Mouse (Mus musculus) neural tube, embryonic 13.5 days (tissue): ENCODE results near the gene Zfp36l1. TPM values are rescaled to one million over a fixed set of nuclear protein-coding genes. Genes with fewer than 3 reads are reported as not detected.
A peak's percentile ranks its signal among the peaks of the same experiment; 100 is the strongest.
"Not testable (repeated sequence)": the region's sequence is repeated elsewhere in the genome, so short reads cannot be mapped to it uniquely, and the experiment has no call there.

Source experiments
- ATAC-seq: fragments of 200-750 bp; cut with Nextera tagmentation; 2 replicates; pipeline ENCODE4 v1.8.0; 2017; ENCODE audit warnings: low read depth, mild to moderate bottlenecking, moderate TSS enrichment, moderate library complexity
- H3K27ac ChIP-seq: fragments of 300-500 bp; sonication (generic); replicated peaks from 2 replicates; pipeline ENCODE4 v1.5.1; 2015; ENCODE audit warnings: moderate library complexity, mild to moderate bottlenecking, inconsistent platforms
- H3K27me3 ChIP-seq: fragments of 300-500 bp; sonication (generic); 2 replicates; pipeline ENCODE4 v1.6.1; 2015; ENCODE audit warnings: mild to moderate bottlenecking, inconsistent platforms
- H3K36me3 ChIP-seq: fragments of 300-500 bp; sonication (generic); 2 replicates; pipeline ENCODE4 v1.6.1; 2015; ENCODE audit warnings: mild to moderate bottlenecking, inconsistent platforms
- H3K4me1 ChIP-seq: fragments of 300-500 bp; sonication (generic); replicated peaks from 2 replicates; pipeline ENCODE4 v1.6.1; 2015; ENCODE audit warnings: inconsistent platforms
- H3K4me2 ChIP-seq: fragments of 300-500 bp; sonication (generic); 2 replicates; pipeline ENCODE4 v1.6.1; 2015; ENCODE audit warnings: inconsistent platforms, mild to moderate bottlenecking, moderate library complexity
- H3K4me3 ChIP-seq: fragments of 300-500 bp; sonication (generic); 2 replicates; pipeline ENCODE4 v1.5.1; 2015; ENCODE audit warnings: mild to moderate bottlenecking, inconsistent platforms
- H3K9ac ChIP-seq: fragments of 300-500 bp; sonication (generic); 2 replicates; pipeline ENCODE4 v1.6.1; 2015; ENCODE audit warnings: moderate library complexity, mild to moderate bottlenecking, inconsistent platforms
- H3K9me3 ChIP-seq: fragments of 300-500 bp; sonication (generic); 2 replicates; pipeline ENCODE4 v1.6.1; 2016; ENCODE audit warnings: inconsistent platforms
- WGBS: fragments of 180-500 bp; shearing (Covaris S2); methylation state at CpG from one replicate; pipeline ENCODE4 v1.1.7; 2015; 5-methylcytosine and 5-hydroxymethylcytosine counted together
- polyA plus RNA-seq: library from polyadenylated mRNA; unstranded; fragments of >200 nt; fragmentation: Nextera tagmentation; extraction: Ambion mirVana; gene quantifications from 2 replicates; pipeline ENCODE4 v1.2.1, GENCODE M21; 2015

Gene Zfp36l1
- polyA plus RNA-seq, 1 experiment from 2014 or later, result 49.6 TPM

DNA sequence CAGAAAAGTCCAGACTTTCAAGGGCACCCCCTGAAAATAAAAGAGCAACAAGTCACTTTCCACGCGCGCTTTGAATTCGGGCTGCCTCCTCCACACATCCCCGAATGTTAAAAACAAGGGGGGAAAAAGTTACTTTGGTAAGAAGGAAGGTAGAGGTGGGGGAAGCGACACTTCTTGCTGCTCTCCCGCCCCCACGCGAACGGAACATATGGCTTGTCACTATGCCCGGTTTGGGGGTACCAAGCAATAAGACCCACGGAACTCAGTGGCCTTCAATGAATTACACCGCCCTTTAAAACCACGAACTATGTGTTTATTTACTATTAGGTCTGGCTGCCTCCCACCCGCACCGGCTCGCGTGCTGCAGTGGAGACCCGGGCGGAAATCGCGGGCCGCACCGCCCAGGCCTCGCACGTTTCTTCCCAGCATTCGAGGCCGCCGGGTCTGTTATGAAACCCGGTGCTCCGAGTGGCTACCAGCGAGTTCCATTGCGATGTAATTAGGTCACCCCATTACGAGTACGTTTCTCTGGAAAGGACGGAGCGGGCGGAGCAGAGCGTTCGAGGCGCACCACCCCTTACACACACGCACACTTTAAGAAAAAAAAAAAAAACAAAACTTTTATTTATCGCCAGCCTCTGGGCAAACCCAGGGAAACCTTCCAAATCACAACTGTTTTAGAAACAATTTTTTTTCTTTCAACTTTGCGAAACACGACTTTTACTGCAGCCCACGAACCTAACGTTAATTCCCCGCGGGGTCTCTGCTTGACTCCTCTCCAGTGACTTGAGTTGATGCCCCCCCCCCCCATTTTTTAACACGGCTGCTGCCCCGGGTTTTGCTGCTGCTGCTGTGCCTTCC is 1.4 kb upstream of the Zfp36l1 start:
- H3K27me3 ChIP-seq, result peaks cover 40% of the 10 kb centered on the region
- peak overlapping the region; percentile 88 for H3K9ac ChIP-seq
- H3K36me3 ChIP-seq, result 0 out of 2 replicates have a peak, but pooled peaks cover 2% of the 10 kb centered on the region
- no peak for ATAC-seq
- WGBS, result under 1% methylated on average over 51 of the region's 51 CpGs
- H3K4me1 ChIP-seq, result peaks cover 61% of the 10 kb centered on the region
- H3K27ac ChIP-seq, result peak overlapping the region; percentile 94
- H3K9me3 ChIP-seq, result no peaks in the 10 kb centered on the region
- H3K4me3 ChIP-seq, result peak overlapping the region; percentile 70
- peak overlapping the region; percentile 93 for H3K4me2 ChIP-seq

DNA sequence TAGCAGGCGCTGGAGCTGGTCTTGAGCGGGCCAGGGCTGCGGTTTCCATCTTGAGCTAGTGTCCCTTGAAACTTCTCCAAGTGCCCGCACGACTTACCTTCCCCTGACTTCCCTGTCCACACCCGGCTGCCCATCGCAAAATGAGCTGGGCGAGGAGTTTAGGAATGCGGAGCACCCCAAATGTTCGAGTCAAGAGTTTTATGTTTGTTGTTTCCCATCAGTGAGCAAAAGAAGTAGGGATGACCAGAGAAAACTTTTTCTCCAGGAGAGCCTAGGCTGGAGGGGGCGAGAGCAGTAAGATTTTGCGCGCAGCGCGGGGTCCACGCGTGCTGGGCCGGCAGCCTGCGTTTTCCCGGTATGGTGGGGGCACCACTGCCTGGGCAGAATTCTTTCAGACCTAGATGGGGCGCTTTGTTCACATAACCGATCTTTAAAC is 791 bp upstream of the Zfp36l1 start:
- Histone ChIP-seq H3K4me1 (peaks cover 61% of the 10 kb centered on the region), H3K4me2 (peak overlapping the region; percentile 93), H3K27ac (peak overlapping the region; percentile 94), H3K4me3 (peak overlapping the region; percentile 70), H3K9ac (peak overlapping the region; percentile 88), H3K27me3 (peaks cover 40% of the 10 kb centered on the region), H3K9me3 (no peaks in the 10 kb centered on the region), H3K36me3 (no peaks in the 10 kb centered on the region)
- WGBS, result under 1% methylated on average over 22 of the region's 22 CpGs
- ATAC-seq, result no peak

DNA sequence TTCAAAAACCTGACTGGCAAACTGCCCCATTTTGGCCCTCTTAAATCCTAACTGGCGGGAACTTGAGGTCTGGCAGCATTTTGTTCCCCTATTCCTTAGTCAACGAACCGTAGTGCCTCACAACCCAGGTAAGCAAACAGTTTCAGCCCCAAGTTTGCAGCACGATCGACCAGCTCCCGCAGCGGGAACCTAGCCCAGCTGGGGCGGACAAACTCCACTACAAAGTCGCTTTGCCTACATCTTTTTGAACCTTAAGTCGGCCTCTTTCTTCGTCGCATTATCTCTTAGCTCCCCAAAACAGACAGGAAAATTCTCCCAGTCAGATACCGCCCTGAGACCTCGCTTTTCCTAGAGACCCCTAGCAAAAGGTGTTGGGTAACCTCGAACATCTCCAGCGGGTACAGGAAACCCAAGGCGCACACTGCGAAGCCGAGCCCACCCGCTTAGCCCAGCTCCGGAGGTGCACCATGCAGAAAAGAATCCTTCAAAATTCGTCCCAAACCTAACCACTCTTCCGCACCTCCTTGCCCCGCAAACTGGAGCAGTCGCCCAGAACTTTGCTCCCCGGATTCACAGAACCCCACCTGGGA is 647 bp downstream of the Zfp36l1 start:
- Histone ChIP-seq H3K36me3 (peaks cover under 1% of the 10 kb centered on the region; the same call in 1 of the 2 replicates), H3K9me3 (no peaks in the 10 kb centered on the region), H3K4me2 (peak overlapping the region; percentile 93), H3K27ac (peak overlapping the region; percentile 88), H3K4me1 (peaks cover 61% of the 10 kb centered on the region), H3K27me3 (peaks cover 40% of the 10 kb centered on the region), H3K4me3 (peak overlapping the region; percentile 70), H3K9ac (peak overlapping the region; percentile 85)
- under 1% methylated on average over 26 of the region's 26 CpGs for WGBS
- no peak for ATAC-seq

DNA sequence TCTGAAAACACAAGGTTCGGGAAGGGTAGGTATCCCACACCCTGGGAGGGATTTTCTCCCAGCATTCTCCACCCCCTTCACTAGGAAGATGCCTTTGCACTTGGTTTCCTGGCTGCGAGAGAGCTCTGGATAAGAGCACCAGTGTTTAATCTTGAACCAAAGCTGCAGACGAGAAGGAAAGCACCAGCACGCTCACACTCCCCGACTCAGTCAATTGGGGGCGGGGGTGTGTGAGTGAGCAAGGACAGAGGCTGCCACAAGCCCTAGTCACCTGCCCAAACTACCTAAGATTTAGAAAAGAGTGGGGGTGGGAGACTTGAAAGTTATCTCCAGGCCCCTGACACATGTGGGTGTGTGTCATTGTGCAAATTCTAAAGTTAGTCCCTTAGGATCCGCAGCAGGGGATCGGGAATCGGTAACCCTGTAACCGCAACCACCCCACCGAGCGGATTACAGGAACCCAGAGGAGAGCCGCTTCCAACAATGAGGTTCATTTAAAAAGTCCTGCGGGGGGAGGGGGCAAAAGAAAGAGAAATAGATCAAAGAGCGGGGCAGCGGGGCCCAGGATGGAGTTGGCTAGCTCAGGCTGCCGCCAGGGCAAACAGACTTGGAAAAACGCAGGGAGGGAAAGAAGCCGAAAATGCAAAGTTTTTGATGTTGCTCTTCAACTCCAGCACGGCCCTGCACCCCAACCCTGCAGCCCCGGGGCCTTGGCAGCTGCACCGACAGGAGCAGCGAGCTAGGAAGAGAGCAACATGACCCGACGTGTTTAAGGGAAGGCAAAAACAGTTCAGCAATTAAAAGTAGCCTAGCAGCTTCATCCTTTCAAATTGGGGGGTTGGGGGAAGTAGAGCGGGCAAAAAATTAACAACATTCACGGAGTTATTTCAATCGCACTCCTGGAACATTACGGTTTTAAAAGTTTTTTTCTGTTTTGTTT is 1.4 kb downstream of the Zfp36l1 start:
- Histone ChIP-seq H3K4me1 (peaks cover 56% of the 10 kb centered on the region), H3K27me3 (peaks cover 40% of the 10 kb centered on the region), H3K36me3 (peaks cover 6% of the 10 kb centered on the region; the same call in 1 of the 2 replicates), H3K9me3 (no peaks in the 10 kb centered on the region), H3K4me2 (peak overlapping the region; percentile 93), H3K27ac (peak overlapping the region; percentile 88), H3K9ac (peak overlapping the region; percentile 85), H3K4me3 (peak overlapping the region; percentile 70)
- WGBS, result under 1% methylated on average over 29 of the region's 29 CpGs
- no peak for ATAC-seq

- Histone ChIP-seq H3K4me2 (peak overlapping the region; percentile 93), H3K9me3 (no peaks in the 10 kb centered on the region), H3K27ac (peak overlapping the region; percentile 88), H3K4me1 (peaks cover 50% of the 10 kb centered on the region), H3K4me3 (peak overlapping the region; percentile 70), H3K27me3 (peaks cover 40% of the 10 kb centered on the region), H3K36me3 (peaks cover 6% of the 10 kb centered on the region; the same call in 1 of the 2 replicates), H3K9ac (peak overlapping the region; percentile 85)
- WGBS, result 1% methylated on average over 9 of the region's 9 CpGs
- ATAC-seq, result no peak
These were observed 2.3 kb downstream of the Zfp36l1 start for GRCm38 (mm10) chr12:80110546-80110870.

DNA sequence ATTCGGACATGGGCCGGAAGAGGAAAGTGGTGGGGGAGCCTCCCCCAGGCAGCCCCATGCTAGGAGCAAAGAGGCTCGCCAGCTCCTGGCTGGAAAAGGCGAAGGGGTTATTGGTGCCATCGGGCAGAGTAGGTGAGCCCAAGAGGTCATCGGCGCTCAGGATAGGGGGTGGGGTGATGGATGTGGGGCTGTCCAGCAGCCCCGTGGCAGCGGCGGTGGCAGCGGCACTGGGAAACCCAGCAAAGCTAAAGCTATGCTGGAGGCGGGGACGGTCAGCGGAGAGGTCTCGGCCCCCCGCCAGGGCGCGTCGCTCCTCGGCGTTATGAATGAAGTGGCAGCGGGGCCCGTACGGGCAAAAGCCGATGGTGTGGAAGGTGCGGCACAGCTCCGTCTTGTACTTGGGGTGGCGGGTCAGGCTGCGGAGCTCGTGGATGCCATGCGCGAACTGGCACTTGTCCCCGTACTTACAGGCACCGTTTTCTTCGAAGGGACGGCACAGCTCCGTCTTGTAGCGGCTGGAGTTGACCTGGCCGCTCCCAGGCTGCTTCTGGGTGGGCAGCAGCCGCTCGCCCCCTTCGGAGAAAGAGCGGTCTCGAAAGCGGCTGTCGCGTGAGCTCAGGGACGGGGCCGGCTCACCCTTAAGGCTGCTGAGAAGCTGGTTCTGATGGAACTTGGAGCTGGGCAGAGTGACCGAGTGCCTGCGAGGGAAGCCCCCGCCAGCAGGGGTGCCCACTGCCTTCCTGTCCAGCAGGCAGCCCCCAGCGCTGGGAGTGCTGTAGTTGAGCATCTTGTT is 2.9 kb downstream of the Zfp36l1 start:
- no peaks in the 10 kb centered on the region for H3K9me3 ChIP-seq
- peaks cover 40% of the 10 kb centered on the region for H3K27me3 ChIP-seq
- peak overlapping the region; percentile 70 for H3K4me3 ChIP-seq
- peak overlapping the region; percentile 93 for H3K4me2 ChIP-seq
- peak; percentile 21; the same call in 1 of the 2 replicates for ATAC-seq
- H3K27ac ChIP-seq, result peak overlapping the region; percentile 88
- 3% methylated on average over 53 of the region's 53 CpGs for WGBS
- peaks cover 6% of the 10 kb centered on the region; the same call in 1 of the 2 replicates for H3K36me3 ChIP-seq
- peaks cover 49% of the 10 kb centered on the region for H3K4me1 ChIP-seq
- peak overlapping the region; percentile 85 for H3K9ac ChIP-seq

- ATAC-seq, result peak; percentile 32; the same call in 1 of the 2 replicates
- H3K36me3 ChIP-seq, H3K9me3 ChIP-seq: not testable (repeated sequence)
- H3K4me3 ChIP-seq, result peak overlapping the region; percentile 70
- H3K27ac ChIP-seq, result peak overlapping the region; percentile 88
- H3K27me3 ChIP-seq, result peaks cover 37% of the 10 kb centered on the region
- H3K9ac ChIP-seq, result peak overlapping the region; percentile 85
- H3K4me2 ChIP-seq, result peak overlapping the region; percentile 93
- H3K4me1 ChIP-seq, result peaks cover 40% of the 10 kb centered on the region
- WGBS, result 3% methylated on average over 11 of the region's 11 CpGs
These were observed 3.7 kb downstream of the Zfp36l1 start for GRCm38 (mm10) chr12:80108896-80109668.

GRCm38 (mm10) chr12:80106896-80107667 is 5.7 kb downstream of the Zfp36l1 start:
- 90% methylated on average over 3 of the region's 3 CpGs for WGBS
- Histone ChIP-seq H3K27ac (peak overlapping the region; percentile 33; the same call in 1 of the 2 replicates), H3K27me3 (peaks cover 17% of the 10 kb centered on the region), H3K4me1 (peaks cover 21% of the 10 kb centered on the region), H3K9ac (no peak overlapping the region), H3K4me3 (no peak overlapping the region), H3K9me3 (no peaks in the 10 kb centered on the region), H3K4me2 (no peak overlapping the region), H3K36me3 (peaks cover 6% of the 10 kb centered on the region; the same call in 1 of the 2 replicates)
- ATAC-seq, result no peak

DNA sequence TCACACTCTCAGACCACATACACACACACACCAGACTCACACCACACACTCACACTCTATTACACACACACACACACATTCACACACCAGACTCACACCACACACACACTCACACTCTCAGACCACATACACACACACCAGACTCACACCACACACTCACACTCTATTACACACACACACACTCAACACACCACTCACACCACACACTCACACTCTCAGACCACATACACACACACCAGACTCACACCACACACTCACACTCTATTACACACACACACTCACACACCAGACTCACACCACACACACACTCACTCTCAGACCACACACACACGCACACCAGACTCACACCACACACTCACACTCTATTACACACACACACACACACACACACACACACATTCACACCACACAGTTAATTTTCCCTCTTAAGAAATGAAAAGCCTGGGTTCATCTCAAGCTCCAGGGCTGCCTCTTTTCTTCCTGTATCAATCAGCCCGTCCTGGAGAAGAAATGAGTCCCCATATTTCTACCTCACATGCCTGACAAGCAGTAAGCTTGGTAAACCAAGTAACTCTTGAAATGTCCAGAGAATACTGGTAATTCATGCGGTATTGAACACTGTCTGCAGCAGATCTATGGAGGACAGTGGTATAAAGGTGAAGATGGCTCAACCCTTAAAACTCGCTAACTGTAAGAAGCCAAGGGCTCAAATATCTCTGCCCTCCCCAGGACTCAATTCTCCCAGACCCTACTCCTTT is 6.5 kb downstream of the Zfp36l1 start:
- Histone ChIP-seq H3K36me3 (peaks cover 6% of the 10 kb centered on the region; the same call in 1 of the 2 replicates), H3K4me2 (no peak overlapping the region), H3K9ac (no peak overlapping the region), H3K27ac (peak overlapping the region; percentile 33; the same call in 1 of the 2 replicates), H3K4me3 (no peak overlapping the region), H3K27me3 (peaks cover 10% of the 10 kb centered on the region), H3K9me3 (no peaks in the 10 kb centered on the region), H3K4me1 (peaks cover 17% of the 10 kb centered on the region)
- WGBS, result 87% methylated on average over 4 of the region's 4 CpGs
- no peak for ATAC-seq
